Mouse (Mus musculus): Measurements from ENCODE around the gene Gimd1. TPM values are rescaled to one million over a fixed set of nuclear protein-coding genes. Genes with fewer than 3 reads are reported as not detected.

Gimd1 gene
- polyA plus RNA-seq, 1 experiment from 2014 or later, result not detected

DNA sequence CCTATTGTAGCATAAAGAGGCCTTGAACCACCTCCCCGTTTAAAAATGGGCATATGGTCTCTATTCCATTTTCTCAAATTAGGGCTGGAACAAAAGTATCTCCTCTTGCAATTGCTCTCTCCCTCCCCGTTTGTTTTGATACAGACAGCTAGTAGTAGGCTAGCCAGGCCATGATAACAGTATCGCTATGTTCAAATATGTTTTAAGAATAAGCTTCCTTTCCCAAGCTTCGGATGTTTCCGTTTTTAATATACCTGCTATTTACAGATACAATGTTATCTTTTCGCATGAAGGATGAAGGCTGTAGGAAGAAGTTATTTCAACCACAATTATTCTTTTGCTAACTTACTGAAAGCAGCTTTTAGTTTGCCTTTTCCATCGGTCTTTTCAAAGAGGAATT lies 19.7 kb downstream of the Gimd1 start:
- H3K4me1 ChIP-seq, result no peaks in the 10 kb centered on the region
- H3K4me3 ChIP-seq, result no peak overlapping the region

DNA sequence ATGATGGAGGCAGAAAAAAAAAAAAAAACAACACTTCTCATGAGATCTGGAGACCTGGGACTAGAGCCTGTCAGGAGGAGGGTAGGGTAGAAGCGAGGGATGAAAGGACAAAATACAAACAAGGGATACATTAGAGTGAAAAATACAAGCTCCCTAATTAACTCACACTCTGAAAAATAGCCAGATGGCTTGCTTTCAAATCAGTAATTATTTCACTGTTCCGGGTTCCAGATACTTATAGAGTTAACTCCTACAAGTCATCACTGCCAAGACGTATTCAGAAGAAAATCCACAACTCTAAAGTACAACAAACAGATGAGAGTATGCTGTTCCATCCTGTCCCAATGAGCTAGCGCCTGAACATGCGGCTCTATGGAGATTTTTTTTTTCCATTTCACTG lies 20.6 kb downstream of the Gimd1 start:
- no peak overlapping the region for H3K27ac ChIP-seq (replicated peaks)
- H3K27me3 ChIP-seq, result no peaks in the 10 kb centered on the region
- ATAC-seq (ENCODE audit: low FRiP score, low read depth), result no peak
- no peak overlapping the region for H3K9ac ChIP-seq (replicated peaks)
- no peaks in the 10 kb centered on the region for H3K4me1 ChIP-seq
- H3K9me3 ChIP-seq, result no peaks in the 10 kb centered on the region
- H3K4me2 ChIP-seq (replicated peaks), result no peak overlapping the region
- WGBS, result 87% methylated on average over 5 of the region's 5 CpGs
- no peak overlapping the region for H3K4me3 ChIP-seq
- H3K36me3 ChIP-seq, result no peaks in the 10 kb centered on the region

More for the DNA sequence above, 19.7 kb downstream of the Gimd1 start:
- Histone ChIP-seq H3K27me3 (no peaks in the 10 kb centered on the region), H3K9me3 (no peaks in the 10 kb centered on the region), H3K36me3 (no peaks in the 10 kb centered on the region), H3K27ac (replicated peaks) (no peak overlapping the region), H3K4me2 (replicated peaks) (no peak overlapping the region), H3K9ac (replicated peaks) (no peak overlapping the region)
- 92% methylated on average over 7 of the region's 7 CpGs for WGBS
- no peak for ATAC-seq (ENCODE audit: low FRiP score, low read depth)

DNA sequence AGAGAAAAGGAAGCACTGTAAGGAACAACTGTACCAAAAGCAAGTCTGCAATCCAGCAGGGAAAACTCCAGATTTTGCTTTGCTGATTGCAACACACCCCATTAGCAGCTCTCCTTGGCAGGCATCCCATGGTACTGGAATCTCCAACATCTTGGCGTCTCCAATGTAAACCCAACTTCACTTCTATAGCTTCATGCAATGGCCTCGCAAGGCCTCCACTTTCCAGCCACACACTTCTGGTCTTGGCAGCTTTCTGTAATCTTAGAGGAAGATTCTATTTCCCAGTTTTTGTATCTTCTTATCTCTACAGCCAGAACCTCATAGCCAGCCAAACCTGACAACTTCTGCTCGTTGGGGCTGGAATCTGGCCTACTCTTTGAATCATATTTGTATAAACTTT lies 22.2 kb downstream of the Gimd1 start:
- no peaks in the 10 kb centered on the region for H3K27me3 ChIP-seq
- H3K36me3 ChIP-seq, result 0 out of 2 replicates have a peak, but pooled peaks cover 5% of the 10 kb centered on the region
- ATAC-seq (ENCODE audit: low FRiP score, low read depth), result no peak
- WGBS, result 93% methylated on average over 3 of the region's 3 CpGs
- no peak overlapping the region for H3K27ac ChIP-seq (replicated peaks)
- no peak overlapping the region for H3K4me3 ChIP-seq
- no peak overlapping the region for H3K4me2 ChIP-seq (replicated peaks)
- no peaks in the 10 kb centered on the region for H3K4me1 ChIP-seq
- H3K9ac ChIP-seq (replicated peaks), result no peak overlapping the region
- H3K9me3 ChIP-seq, result no peaks in the 10 kb centered on the region

DNA sequence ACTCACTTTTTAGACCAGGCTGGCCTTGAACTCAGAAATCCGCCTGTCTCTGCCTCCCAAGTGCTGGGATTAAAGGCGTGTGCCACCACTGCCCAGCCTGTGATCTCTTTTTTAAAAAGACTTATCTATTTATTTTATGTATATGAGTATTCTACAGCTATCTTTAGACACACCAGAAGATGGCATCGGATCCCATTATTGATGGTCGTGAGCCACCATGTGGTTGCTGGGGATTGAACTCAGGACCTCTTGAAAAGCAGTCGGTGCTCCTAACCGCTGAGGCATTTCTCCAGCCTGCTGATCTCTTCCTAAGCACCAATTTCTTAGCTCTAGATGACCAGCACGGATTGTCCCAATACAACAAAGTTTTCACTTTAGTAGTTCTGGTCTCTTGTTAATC lies 24.3 kb downstream of the Gimd1 start:
- no peak for ATAC-seq (ENCODE audit: low FRiP score, low read depth)
- WGBS, result 84% methylated on average over 7 of the region's 7 CpGs
- H3K4me1 ChIP-seq, result no peaks in the 10 kb centered on the region
- no peak overlapping the region for H3K9ac ChIP-seq (replicated peaks)
- H3K27me3 ChIP-seq, result no peaks in the 10 kb centered on the region
- H3K4me2 ChIP-seq (replicated peaks), result no peak overlapping the region
- H3K36me3 ChIP-seq, result peaks cover 9% of the 10 kb centered on the region
- H3K4me3 ChIP-seq, result no peak overlapping the region
- no peak overlapping the region for H3K27ac ChIP-seq (replicated peaks)
- H3K9me3 ChIP-seq, result no peaks in the 10 kb centered on the region

DNA sequence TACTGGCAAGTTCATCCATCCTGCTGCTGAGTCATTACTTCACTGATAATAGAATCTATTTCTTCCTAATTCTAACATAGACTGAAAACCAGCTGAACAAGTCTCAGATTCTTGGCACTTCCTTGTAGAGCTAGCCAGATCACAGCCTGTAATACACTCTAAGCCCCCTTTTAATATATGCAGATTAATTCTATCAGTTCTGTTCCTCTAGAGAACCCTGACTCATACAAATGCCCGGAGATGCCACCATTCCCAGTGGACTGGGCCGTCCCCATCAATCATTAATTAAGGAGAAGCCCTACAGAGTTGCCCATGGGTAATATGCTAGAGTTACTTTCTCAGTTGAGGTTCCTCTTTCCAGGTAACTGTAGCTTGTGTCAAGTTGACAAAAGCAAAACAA lies 26.3 kb downstream of the Gimd1 start:
- H3K27me3 ChIP-seq, result no peaks in the 10 kb centered on the region
- peak; percentile 38; the same call in 1 of the 2 replicates for ATAC-seq (ENCODE audit: low FRiP score, low read depth)
- no peak overlapping the region for H3K27ac ChIP-seq (replicated peaks)
- H3K4me2 ChIP-seq (replicated peaks), result no peak overlapping the region
- no peaks in the 10 kb centered on the region for H3K4me1 ChIP-seq
- H3K36me3 ChIP-seq, result peaks cover 29% of the 10 kb centered on the region
- no peaks in the 10 kb centered on the region for H3K9me3 ChIP-seq
- H3K9ac ChIP-seq (replicated peaks), result no peak overlapping the region
- no peak overlapping the region for H3K4me3 ChIP-seq
- WGBS, result 71% methylated on average over 2 of the region's 2 CpGs

DNA sequence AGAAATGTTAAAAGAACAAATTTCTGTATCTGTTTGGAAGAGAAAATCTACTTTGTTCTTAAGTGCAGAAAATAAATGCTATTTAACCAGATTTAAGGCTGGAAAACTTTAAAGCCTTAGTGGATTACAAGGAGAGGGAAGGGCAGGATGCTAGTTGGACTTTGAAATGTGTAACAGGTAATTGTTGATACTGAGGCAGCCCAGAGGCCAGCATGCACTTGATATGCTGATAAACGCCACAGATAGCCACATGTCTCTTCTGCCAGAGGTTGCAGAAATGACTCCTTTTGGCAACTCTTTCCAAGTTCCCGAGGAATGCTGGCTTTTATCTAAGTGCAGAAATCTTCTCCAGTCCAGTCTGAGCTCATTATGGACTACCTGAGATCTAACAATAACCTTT lies 47.9 kb downstream of the Gimd1 start:
- H3K36me3 ChIP-seq, result peaks cover 17% of the 10 kb centered on the region
- H3K9ac ChIP-seq (replicated peaks), result no peak overlapping the region
- WGBS, result 87% methylated on average over 2 of the region's 2 CpGs
- no peak overlapping the region for H3K4me3 ChIP-seq
- H3K4me2 ChIP-seq (replicated peaks), result no peak overlapping the region
- no peak for ATAC-seq (ENCODE audit: low FRiP score, low read depth)
- no peaks in the 10 kb centered on the region for H3K9me3 ChIP-seq
- H3K4me1 ChIP-seq, result peaks cover 1% of the 10 kb centered on the region
- H3K27ac ChIP-seq (replicated peaks), result no peak overlapping the region
- no peaks in the 10 kb centered on the region for H3K27me3 ChIP-seq

DNA sequence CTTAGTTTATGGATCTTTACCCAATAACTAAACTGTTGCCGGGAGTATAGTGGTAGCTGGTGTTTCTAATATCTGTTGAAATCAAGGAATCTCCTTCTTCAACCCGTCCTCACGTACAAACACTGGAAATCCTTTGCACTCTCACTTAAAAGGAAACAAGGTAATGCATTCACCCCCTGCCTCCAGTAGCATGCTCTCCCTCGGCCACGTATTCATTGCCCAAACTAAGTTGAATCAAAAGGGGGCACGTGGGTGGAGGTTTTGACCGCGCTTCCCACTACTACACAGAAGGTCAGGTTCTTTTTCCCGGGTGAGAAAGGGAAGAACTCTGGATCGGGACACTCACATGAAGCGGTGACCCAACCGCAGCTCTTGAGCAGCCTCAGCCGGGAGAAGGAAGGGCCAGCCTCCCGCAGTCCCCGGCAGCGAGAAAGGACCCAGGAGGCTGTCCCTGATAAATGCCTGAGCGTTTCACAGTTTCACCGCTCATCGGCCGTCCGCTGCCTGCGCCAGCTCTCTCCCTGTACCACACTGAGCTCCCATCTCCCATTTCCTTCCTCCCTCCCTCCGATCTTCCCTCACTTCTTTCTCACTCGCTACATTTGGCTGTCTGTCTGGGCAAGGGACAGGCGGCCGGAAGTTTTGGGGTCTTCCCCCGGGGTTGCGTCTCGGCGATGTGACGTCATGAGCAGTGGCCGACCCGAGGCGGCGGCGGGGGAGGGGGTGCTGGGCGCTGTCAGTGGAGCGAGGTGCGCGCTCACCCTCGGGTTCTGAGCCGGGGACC lies 54.0 kb downstream of the Gimd1 start, which contains the start of gene Tbck:
TSS of gene Tbck (plus strand) at position 698 of the 784 bp plus-strand sequence.
- under 1% methylated on average over 42 of the region's 42 CpGs for WGBS
- peak within 1 kb of the TSS; percentile 82 for H3K9ac ChIP-seq (replicated peaks)

DNA sequence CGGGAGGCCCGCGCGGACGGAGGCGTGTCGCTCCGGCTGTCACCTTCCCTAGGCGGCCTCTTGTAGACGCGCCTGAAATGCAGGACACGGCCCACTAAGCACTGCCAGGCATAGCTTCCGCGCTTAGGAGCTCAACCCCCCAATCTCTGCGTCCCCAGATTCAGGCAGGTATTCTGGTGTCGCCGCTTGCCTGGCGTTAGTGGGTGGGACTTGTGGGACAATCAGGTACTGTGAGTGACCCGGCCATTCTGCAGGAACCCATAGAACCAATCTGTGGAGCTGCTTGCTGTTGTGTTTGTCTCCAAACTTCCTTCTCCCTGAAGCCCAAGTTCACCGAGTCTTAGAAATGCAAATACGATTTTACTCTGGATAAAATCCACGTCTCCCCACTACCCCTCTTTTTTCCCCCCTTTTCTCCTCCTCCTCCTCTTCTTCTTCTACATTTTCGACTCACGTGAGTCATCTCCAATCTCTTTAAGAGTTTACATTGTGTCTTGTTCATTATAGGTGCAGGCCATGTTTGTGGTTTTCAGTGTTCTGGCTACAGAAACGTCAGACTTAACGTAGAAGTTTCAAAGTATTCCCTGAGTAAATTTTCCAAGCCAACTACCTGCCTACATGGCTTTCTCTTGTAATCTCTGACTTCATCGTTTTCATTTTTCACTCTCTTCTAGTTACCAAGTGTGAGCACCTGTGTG lies 54.8 kb downstream of the Gimd1 start, which contains the start of gene Aimp1:
TSS of gene Aimp1 (minus strand) at position 140 of the 698 bp plus-strand sequence.
- peak within 1 kb of the TSS; percentile 82 for H3K9ac ChIP-seq (replicated peaks)
- 0 out of 2 replicates have a peak, but pooled peaks cover 2% of the 10 kb centered on the region for H3K36me3 ChIP-seq
- 2% methylated on average over 25 of the region's 27 CpGs for WGBS
- H3K27me3 ChIP-seq, result no peaks in the 10 kb centered on the region
- no peaks in the 10 kb centered on the region for H3K9me3 ChIP-seq
- H3K4me3 ChIP-seq, result peak within 1 kb of the TSS; percentile 83
- H3K4me1 ChIP-seq, result peaks cover 14% of the 10 kb centered on the region
- no peak for ATAC-seq (ENCODE audit: low FRiP score, low read depth)
- peak within 1 kb of the TSS; percentile 83 for H3K4me2 ChIP-seq (replicated peaks)
- H3K27ac ChIP-seq (replicated peaks), result peak within 1 kb of the TSS; percentile 81

More for the DNA sequence above, 54.0 kb downstream of the Gimd1 start, which contains the start of gene Tbck:
- H3K4me2 ChIP-seq (replicated peaks), result peak within 1 kb of the TSS; percentile 83
- no peaks in the 10 kb centered on the region for H3K36me3 ChIP-seq
- peak within 1 kb of the TSS; percentile 83 for H3K4me3 ChIP-seq
- no peaks in the 10 kb centered on the region for H3K27me3 ChIP-seq
- peaks cover 14% of the 10 kb centered on the region for H3K4me1 ChIP-seq
- no peaks in the 10 kb centered on the region for H3K9me3 ChIP-seq
- peak within 1 kb of the TSS; percentile 81 for H3K27ac ChIP-seq (replicated peaks)
- ATAC-seq (ENCODE audit: low FRiP score, low read depth), result peak; percentile 98

Other genes starting within 250 kb of the Gimd1 start
- gene Tbck, start 54.3 kb downstream of the Gimd1 start, polyA plus RNA-seq (2016; fragmentation: Nextera tagmentation; extraction: Ambion mirVana), result 31.8 and 32.1 TPM in 2 replicates
- gene Aimp1, start 54.5 kb downstream of the Gimd1 start, polyA plus RNA-seq (2016; fragmentation: Nextera tagmentation; extraction: Ambion mirVana), result 63.4 and 64.7 TPM in 2 replicates